Mouse (Mus musculus) frontal cortex, adult (tissue): ENCODE measurements at regions not wholly inside any gene's neighbourhood (a gene's known extent, or its start where the extent isn't known, plus 50 kb on each side); places are given as distances from the start of the nearest gene placed in this dataset.

Experiments used
- ATAC-seq: cut with Nextera tagmentation; 2 replicates; pipeline ENCODE4 v1.9.2; 2017; ENCODE audit warnings: mild to moderate bottlenecking, moderate library complexity, mixed read lengths; ENCODE audit not compliant: low TSS enrichment

- ATAC-seq = no peak
Observed at GRCm38 (mm10) chr1:21132340-21132739, 53.3 kb upstream of the Tram2 start.

GRCm38 (mm10) chr1:21146961-21147360, 67.9 kb upstream of the Tram2 start:
- no peak for ATAC-seq

- peak; percentile 56 for ATAC-seq
Observed at GRCm38 (mm10) chr1:21161742-21162141, 56.6 kb upstream of the Tmem14a start.

DNA sequence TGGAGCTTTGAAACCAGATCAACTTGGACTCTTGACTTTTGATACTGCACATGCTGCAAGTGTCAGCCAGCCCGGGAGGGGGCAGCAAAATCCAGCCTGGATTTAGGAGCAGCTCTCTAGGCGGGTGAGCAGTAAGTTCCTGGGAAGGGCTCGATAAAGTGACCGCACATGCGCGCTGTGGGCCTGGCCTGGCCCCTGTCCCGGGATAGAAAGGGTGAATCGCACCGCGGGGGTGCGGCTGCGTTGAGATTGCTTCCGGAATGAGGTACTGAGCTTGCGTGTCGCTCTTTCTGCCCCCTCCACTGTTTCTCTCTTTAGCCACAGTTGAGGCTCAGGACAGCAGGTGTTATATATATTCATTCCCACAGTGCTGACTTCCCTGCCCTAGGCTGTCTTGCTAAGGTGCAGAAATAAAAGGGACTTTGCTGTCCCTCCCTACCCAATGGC, 52.1 kb upstream of the Tmem14a start:
- ATAC-seq = peak; percentile 99

DNA sequence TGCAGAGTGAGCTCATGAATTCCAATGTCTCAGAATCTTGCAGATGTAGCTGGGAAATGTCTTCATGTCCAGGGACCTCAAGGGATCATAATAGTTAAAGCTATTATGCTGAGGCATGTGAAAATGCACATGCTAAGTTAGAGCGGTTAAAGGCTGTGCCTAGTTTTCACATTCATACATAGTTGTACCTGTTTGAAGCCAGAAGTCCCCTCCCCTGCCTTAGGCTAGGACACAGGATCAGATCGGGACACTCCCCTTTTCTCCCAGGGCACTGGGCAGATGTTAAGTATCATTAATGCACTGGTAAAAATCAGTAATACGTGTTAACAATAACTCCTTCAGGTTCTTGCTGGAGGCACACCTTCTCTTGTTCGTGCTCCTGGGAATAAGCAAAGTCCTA, 51.6 kb upstream of the Tmem14a start:
- no peak; the same call in 1 of the 2 replicates for ATAC-seq
